31 mouse cellular contexts compared by ENCODE assay signal in genomic region chr13:84299445-84300053, GRCm38 (mm10).
DNase-seq lines count a peak whose midpoint lies in the region; ATAC-seq lines count a peak whose summit lies in the region.
"Had no signal": no experiment of that assay in that cellular context is flagged by ENCODE, and none has a peak within 500 bp of the region (broad histone marks: within the 10 kb centered on the region; RNA-seq: fewer than 3 reads in every experiment).

No protein-coding gene starts in this region.

- peak; percentile 12 for DNase-seq in embryo, embryonic 10 days (ENCODE audit: low spot score)
- no peak for DNase-seq in embryo, embryonic 9.5 days (ENCODE audit: extremely low spot score)
- DNase-seq in embryo, embryonic 11 days: peak; percentile 28
- peak; percentile 16 for DNase-seq in embryonic facial prominence, embryonic 14.5 days (ENCODE audit: low spot score)
- no peak for DNase-seq in frontal cortex, postnatal 10 days (ENCODE audit: low spot score in 2 of 2)
- no peak for DNase-seq in urinary bladder, postnatal 36 days (ENCODE audit: low spot score in 2 of 2)
- no peak for DNase-seq in left cerebral cortex, postnatal 4 days
- DNase-seq: adrenal gland, postnatal 14 days; cerebellum, adult 11 months; cerebellum, adult 9-10 months; gastrocnemius, postnatal 36 days; heart, adult 18-20 months; heart, postnatal 36 days; kidney, adult 11 months; kidney, postnatal 25 days; lung, embryonic 14.5 days; lung, postnatal 14 days; right cerebral cortex, adult 18-20 months; spleen, adult 18-20 months; thymus, postnatal 25 days had no signal

- H3K4me1 ChIP-seq in embryonic facial prominence, embryonic 14.5 days (ENCODE audit: control insufficient read depth, insufficient read depth, low read length): 0 out of 2 replicates have a peak, but pooled peaks cover 3% of the 10 kb centered on the region
- H3K4me1 ChIP-seq in limb, embryonic 12.5 days (replicated peaks): no peaks in the 10 kb centered on the region; the same call in 1 of the 2 replicates
- H3K4me1 ChIP-seq: hindbrain, embryonic 13.5 days; liver, embryonic 15.5 days; midbrain, embryonic 10.5 days; neural tube, embryonic 12.5 days had no signal

- no peaks in the 10 kb centered on the region for H3K9me3 ChIP-seq in embryonic facial prominence, embryonic 14.5 days (ENCODE audit: control insufficient read depth, low read length)
- H3K9me3 ChIP-seq in limb, embryonic 12.5 days: no peaks in the 10 kb centered on the region
- H3K9me3 ChIP-seq: hindbrain, embryonic 13.5 days; liver, embryonic 15.5 days; midbrain, embryonic 10.5 days; neural tube, embryonic 12.5 days had no signal

- intact Hi-C loops in left cerebral cortex, postnatal 4 days (cut with DNase I): no loop called here

- no peak overlapping the region for H3K4me2 ChIP-seq in embryonic facial prominence, embryonic 14.5 days (ENCODE audit: low read depth, low read length)
- no peak overlapping the region for H3K4me2 ChIP-seq in limb, embryonic 12.5 days
- H3K4me2 ChIP-seq: heart, embryonic 11.5 days; hindbrain, embryonic 13.5 days; liver, embryonic 15.5 days; lung, embryonic 14.5 days; neural tube, embryonic 12.5 days had no signal

- no peak overlapping the region for H3K4me3 ChIP-seq in embryonic facial prominence, embryonic 14.5 days (ENCODE audit: low read depth, low read length)
- no peak overlapping the region for H3K4me3 ChIP-seq in limb, embryonic 12.5 days (replicated peaks)
- H3K4me3 ChIP-seq: hindbrain, embryonic 13.5 days; liver, embryonic 15.5 days; midbrain, embryonic 10.5 days; myocyte; neural tube, embryonic 12.5 days had no signal

- H3K9ac ChIP-seq in embryonic facial prominence, embryonic 14.5 days (ENCODE audit: low read depth, low read length): no peak overlapping the region
- no peak overlapping the region for H3K9ac ChIP-seq in limb, embryonic 12.5 days (replicated peaks)
- H3K9ac ChIP-seq: hindbrain, embryonic 13.5 days; liver, embryonic 15.5 days; lung, embryonic 14.5 days; neural tube, embryonic 12.5 days had no signal

- no peak overlapping the region; the same call in 1 of the 2 replicates for H3K27ac ChIP-seq in embryonic facial prominence, embryonic 14.5 days (replicated peaks; ENCODE audit: low read depth, low read length)
- H3K27ac ChIP-seq in limb, embryonic 12.5 days: peak overlapping the region; percentile 53; the same call in 1 of the 2 replicates
- H3K27ac ChIP-seq: hindbrain, embryonic 13.5 days; liver, embryonic 15.5 days; midbrain, embryonic 10.5 days; neural tube, embryonic 12.5 days had no signal

- no peaks in the 10 kb centered on the region for H3K27me3 ChIP-seq in embryonic facial prominence, embryonic 14.5 days (replicated peaks; ENCODE audit: control insufficient read depth, insufficient read depth, low read length)
- no peaks in the 10 kb centered on the region for H3K27me3 ChIP-seq in limb, embryonic 12.5 days
- H3K27me3 ChIP-seq: hindbrain, embryonic 13.5 days; liver, embryonic 15.5 days; neural tube, embryonic 12.5 days; Patski had no signal

- peaks cover 17% of the 10 kb centered on the region for H3K36me3 ChIP-seq in embryonic facial prominence, embryonic 14.5 days (ENCODE audit: control insufficient read depth, insufficient read depth, low read length)
- H3K36me3 ChIP-seq in limb, embryonic 12.5 days: peaks cover 26% of the 10 kb centered on the region

- ATAC-seq in embryonic facial prominence, embryonic 14.5 days (ENCODE audit: low read depth): 0 out of 2 replicates have a peak, but pooled peaks have one; percentile 37
- peak; percentile 71; the same call in 1 of the 2 replicates for ATAC-seq in limb, embryonic 12.5 days (ENCODE audit: insufficient number of reproducible peaks, insufficient read depth, low FRiP score, low TSS enrichment, low read depth)
- ATAC-seq: forebrain, embryonic 16.5 days; inflammation-experienced regulatory T-cells, adult 6 months; midbrain, embryonic 16.5 days; Patski had no signal

- 27% methylated on average over 2 of the region's 2 CpGs for WGBS in embryonic facial prominence, embryonic 14.5 days
- WGBS in limb, embryonic 12.5 days: 25% methylated on average over 2 of the region's 2 CpGs

Comparison
In these comparisons a context has a peak if more than half of its experiments do, and no peak if none do; other contexts are left out.
1. DNase-seq: peak in embryo, embryonic 10 days (single experiment), embryo, embryonic 11 days (single experiment) and embryonic facial prominence, embryonic 14.5 days (single experiment); none in embryo, embryonic 9.5 days (single experiment), frontal cortex, postnatal 10 days (0 of 2), urinary bladder, postnatal 36 days (0 of 2) and left cerebral cortex, postnatal 4 days (single experiment).